Mouse (Mus musculus) gastrocnemius, adult 2 months (tissue): ENCODE data around the gene Erlin1. TPM values are rescaled to one million over a fixed set of nuclear protein-coding genes. Genes with fewer than 3 reads are reported as not detected.

Experiments
- DNase-seq: peaks from one replicate; pipeline ENCODE4 v3.0.0; 2022
- H3K27ac ChIP-seq: fragments of 200-600 bp; 2 replicates; pipeline ENCODE4 v1.8.1; 2022; ENCODE audit warnings: mild to moderate bottlenecking
- H3K4me3 ChIP-seq: fragments of 200-600 bp; 2 replicates; pipeline ENCODE4 v1.8.1; 2022; ENCODE audit warnings: mild to moderate bottlenecking, moderate library complexity
- CTCF ChIP-seq: fragments of 200-600 bp; IDR thresholded peaks from 2 replicates; pipeline ENCODE4 v1.8.1; 2022; ENCODE audit warnings: antibody characterized with exemption, mild to moderate bottlenecking, moderate library complexity
- intact Hi-C: fragments of 180-260 bp; cut with DNase I; formaldehyde crosslinking; loops from one replicate; pipeline ENCODE4 v1.15.1; 2025
- total RNA-seq, 2 experiments: library from RNA; stranded (reverse); gene quantifications; 2 replicates each; pipeline ENCODE4 v1.2.3; 2021

The Erlin1 gene
- total RNA-seq, 2 experiments from 2014 or later, result 3.4 to 5.1 TPM

- no peak for TF ChIP-seq CTCF
- intact Hi-C loops, result no loop called here
- Histone ChIP-seq H3K4me3 (no peak overlapping the region), H3K27ac (no peak overlapping the region)
- no peak for DNase-seq
Observed at GRCm38 (mm10) chr19:44045847-44046246, 23.7 kb downstream of the Erlin1 start.

DNA sequence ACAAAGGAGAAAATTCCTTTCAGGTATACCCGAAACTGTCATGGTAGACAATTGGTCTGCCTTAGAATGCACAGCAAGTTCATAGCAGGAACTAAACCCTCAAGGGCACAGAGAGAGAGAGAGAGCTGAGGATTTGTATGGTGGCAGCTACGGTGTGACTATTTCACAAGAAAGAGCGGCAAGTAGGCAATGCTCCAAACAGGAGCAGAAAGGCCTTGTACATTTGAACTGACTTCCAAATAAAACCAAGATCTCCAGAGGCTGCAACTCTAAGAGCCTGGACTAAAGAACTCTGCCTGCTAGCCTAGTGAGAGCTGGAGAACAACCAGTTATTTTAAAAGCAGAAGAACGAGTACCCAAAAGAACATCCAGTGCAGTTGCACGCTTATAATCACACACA lies 27.5 kb downstream of the Erlin1 start:
- Histone ChIP-seq H3K4me3 (no peak overlapping the region), H3K27ac (no peak overlapping the region)
- intact Hi-C loops, result no loop called here
- DNase-seq, result no peak
- no peak for TF ChIP-seq CTCF

- TF ChIP-seq CTCF, result no peak
- no peak for DNase-seq
- intact Hi-C loops, result no loop called here
- Histone ChIP-seq H3K4me3 (no peak overlapping the region), H3K27ac (no peak overlapping the region)
Observed at GRCm38 (mm10) chr19:44033396-44033795, 36.2 kb downstream of the Erlin1 start.

GRCm38 (mm10) chr19:44032046-44032744 lies 37.4 kb downstream of the Erlin1 start:
- no peak for DNase-seq
- H3K4me3 ChIP-seq, result no peak overlapping the region
- H3K27ac ChIP-seq, result no peak overlapping the region
- no peak for TF ChIP-seq CTCF
- intact Hi-C loops, result no loop called here

DNA sequence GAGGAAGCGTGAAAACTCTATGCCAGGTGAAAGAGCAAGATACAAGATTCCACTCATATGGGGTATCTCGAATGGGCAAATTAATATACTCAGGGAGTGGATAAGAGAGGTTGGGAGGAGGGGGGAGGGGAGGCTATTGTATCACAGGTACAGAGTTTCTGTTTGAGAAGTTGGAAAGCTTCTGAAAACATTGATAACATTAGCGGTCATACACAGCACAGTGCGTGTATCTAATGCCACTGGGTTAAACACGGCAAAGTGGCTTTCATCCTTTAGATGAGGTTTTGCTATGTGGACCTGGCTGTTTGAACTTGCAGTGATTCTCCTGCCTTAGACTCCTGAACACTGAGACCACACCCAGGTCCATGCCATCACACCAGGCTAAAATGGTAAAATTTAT lies 39.6 kb downstream of the Erlin1 start:
- DNase-seq, result no peak

GRCm38 (mm10) chr19:44028972-44029371 lies 40.6 kb downstream of the Erlin1 start, which contains the start of gene Cyp2c23:
Cyp2c23 (minus strand) TSS chr19:44029208.
- H3K27ac ChIP-seq, result no peak within 1 kb of the TSS
- no peak within 1 kb of the TSS for H3K4me3 ChIP-seq
- no peak for DNase-seq
- TF ChIP-seq CTCF, result no peak
- intact Hi-C loops, result no loop called here

More for the DNA sequence above, 39.6 kb downstream of the Erlin1 start:
- no peak for TF ChIP-seq CTCF
- intact Hi-C loops, result no loop called here
- H3K4me3 ChIP-seq, result no peak overlapping the region
- no peak overlapping the region for H3K27ac ChIP-seq

- intact Hi-C loops, result no loop called here
Observed at GRCm38 (mm10) chr19:44026956-44027530, 42.5 kb downstream of the Erlin1 start.

DNA sequence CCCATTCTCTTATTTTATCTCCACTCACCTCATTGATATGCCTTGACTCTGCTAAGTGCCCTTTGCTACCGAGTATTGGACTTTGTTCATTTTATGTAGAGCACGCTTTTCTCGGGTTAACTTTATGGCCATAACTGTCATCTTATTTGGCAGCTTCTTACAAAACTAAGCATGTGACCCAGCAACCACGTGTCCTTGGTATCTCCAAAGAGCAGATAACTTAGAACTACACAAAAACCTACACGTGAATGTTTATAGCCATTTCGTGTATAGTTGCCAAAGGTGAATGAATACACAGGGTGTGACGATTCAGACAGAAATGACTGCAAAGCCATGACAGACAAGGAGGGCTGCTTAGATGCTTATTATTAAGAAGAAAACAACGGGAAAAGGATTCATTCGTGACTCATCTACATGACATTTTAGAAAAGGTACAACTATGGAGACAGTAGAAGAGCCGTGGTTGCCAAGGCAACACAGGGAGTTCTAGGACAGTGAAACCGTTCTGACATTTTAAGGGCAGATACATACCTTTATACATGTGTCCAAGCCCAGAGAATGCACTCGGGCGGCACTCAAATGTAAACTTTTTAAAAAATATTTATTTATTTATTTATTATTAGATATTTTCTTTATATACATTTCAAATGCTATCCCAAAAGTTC lies 44.5 kb downstream of the Erlin1 start:
- no peak overlapping the region for H3K4me3 ChIP-seq
- H3K27ac ChIP-seq, result no peak overlapping the region
- no peak for TF ChIP-seq CTCF
- no peak for DNase-seq
- intact Hi-C loops, result no loop called here

More at GRCm38 (mm10) chr19:44026956-44027530, 42.5 kb downstream of the Erlin1 start:
- TF ChIP-seq CTCF, result no peak
- Histone ChIP-seq H3K4me3 (no peak overlapping the region), H3K27ac (no peak overlapping the region)
- no peak for DNase-seq

GRCm38 (mm10) chr19:44023066-44023465 lies 46.5 kb downstream of the Erlin1 start:
- no peak for DNase-seq
- intact Hi-C loops, result no loop called here

GRCm38 (mm10) chr19:44021502-44021901 lies 48.1 kb downstream of the Erlin1 start:
- Histone ChIP-seq H3K4me3 (no peak overlapping the region), H3K27ac (peak overlapping the region; percentile 31; the same call in 1 of the 2 replicates)
- intact Hi-C loops, result no loop called here
- no peak for TF ChIP-seq CTCF
- peak; percentile 77 for DNase-seq

More at GRCm38 (mm10) chr19:44023066-44023465, 46.5 kb downstream of the Erlin1 start:
- TF ChIP-seq CTCF, result no peak; the same call in 1 of the 2 replicates
- Histone ChIP-seq H3K4me3 (no peak overlapping the region), H3K27ac (no peak overlapping the region)

DNA sequence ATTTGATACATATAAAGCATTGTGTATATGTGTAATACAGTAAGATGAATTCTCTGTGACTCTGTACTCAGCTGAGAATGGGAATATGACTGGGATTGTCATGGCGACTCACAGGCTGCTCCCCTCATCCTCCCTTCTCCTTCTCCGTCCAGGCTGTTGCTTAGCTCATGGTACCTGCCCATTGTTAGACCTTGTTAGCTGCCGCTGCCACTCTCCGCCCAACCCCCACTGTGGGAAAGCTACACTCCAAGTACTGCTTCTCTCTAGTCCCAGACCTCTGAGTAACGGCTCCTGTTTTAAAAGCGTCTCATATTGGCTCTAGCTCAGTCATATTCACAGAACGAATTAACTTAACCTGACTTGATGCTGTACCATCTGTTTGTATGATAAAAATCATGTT lies 49.8 kb downstream of the Erlin1 start:
- DNase-seq, result no peak
- intact Hi-C loops, result no loop called here
- no peak overlapping the region for H3K4me3 ChIP-seq

DNA sequence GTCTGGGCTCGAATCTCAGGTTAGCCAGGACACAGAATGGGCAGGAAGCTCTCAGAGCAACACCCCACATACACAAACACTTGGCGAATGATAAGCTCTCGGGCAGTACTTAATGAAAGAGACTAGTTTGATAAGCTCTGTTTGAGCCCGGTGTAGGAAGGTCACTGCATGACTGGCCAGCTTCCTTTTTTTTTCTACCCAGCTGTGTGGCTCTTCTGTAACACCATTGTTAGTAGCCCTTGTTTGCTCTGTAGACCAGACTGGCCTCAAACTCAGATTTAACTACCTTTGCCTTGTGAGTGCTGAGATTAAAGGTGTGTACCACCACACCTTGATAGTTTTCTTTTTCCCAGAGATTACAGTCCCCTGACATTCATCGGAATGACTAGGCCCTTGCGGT lies 55.7 kb downstream of the Erlin1 start:
- intact Hi-C loops, result no loop called here
- no peak for DNase-seq
- Histone ChIP-seq H3K4me3 (no peak overlapping the region), H3K27ac (no peak overlapping the region)
- no peak for TF ChIP-seq CTCF

More for the DNA sequence above, 49.8 kb downstream of the Erlin1 start:
- no peak overlapping the region; the same call in 1 of the 2 replicates for H3K27ac ChIP-seq
- TF ChIP-seq CTCF, result no peak

DNA sequence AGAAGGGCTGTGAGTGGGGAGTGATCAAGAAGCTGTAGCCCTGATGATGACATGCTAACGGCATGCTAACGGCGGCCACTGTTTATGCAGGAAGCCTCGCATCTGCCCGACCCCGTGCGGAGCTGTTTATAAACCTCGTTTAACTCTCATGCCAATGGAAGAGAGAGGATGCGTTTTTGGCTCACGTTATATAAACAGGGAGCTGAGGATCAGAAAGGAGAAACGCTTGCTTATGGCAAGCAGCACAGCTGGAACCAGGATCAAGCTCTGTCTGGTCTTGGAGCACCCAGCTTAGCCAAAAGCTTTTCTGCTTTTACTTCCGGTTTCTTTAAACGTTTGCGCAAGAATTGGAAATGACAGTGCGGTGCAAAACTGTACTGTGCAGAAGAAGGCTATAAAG lies 60.8 kb downstream of the Erlin1 start:
- intact Hi-C loops, result no loop called here
- H3K4me3 ChIP-seq, result no peak overlapping the region
- no peak for DNase-seq

More for the DNA sequence above, 60.8 kb downstream of the Erlin1 start:
- TF ChIP-seq CTCF, result no peak
- no peak overlapping the region; the same call in 1 of the 2 replicates for H3K27ac ChIP-seq
